Mouse (Mus musculus) forebrain, embryonic 15.5 days (tissue): Measurements from ENCODE around the gene Gpm6b. TPM values are rescaled to one million over a fixed set of nuclear protein-coding genes. Genes with fewer than 3 reads are reported as not detected.
A peak's percentile ranks its signal among the peaks of the same experiment; 100 is the strongest.

Source experiments
- ATAC-seq: fragments of 200-750 bp; cut with Nextera tagmentation; replicated peaks from 2 replicates; pipeline ENCODE4 v1.8.0; 2017; ENCODE audit warnings: mild to moderate bottlenecking, moderate TSS enrichment, moderate library complexity
- H3K27ac ChIP-seq: fragments of 300-500 bp; sonication (generic); replicated peaks from 2 replicates; pipeline ENCODE4 v1.5.1; 2015; ENCODE audit warnings: mild to moderate bottlenecking, inconsistent platforms
- H3K27me3 ChIP-seq: fragments of 300-500 bp; sonication (generic); 2 replicates; pipeline ENCODE4 v1.6.1; 2015; ENCODE audit warnings: inconsistent platforms
- H3K36me3 ChIP-seq: fragments of 300-500 bp; sonication (generic); 2 replicates; pipeline ENCODE4 v1.6.1; 2015; ENCODE audit warnings: mild to moderate bottlenecking, inconsistent platforms
- H3K4me1 ChIP-seq: fragments of 300-500 bp; sonication (generic); 2 replicates; pipeline ENCODE4 v1.6.1; 2015; ENCODE audit warnings: inconsistent platforms
- H3K4me2 ChIP-seq: fragments of 300-500 bp; sonication (generic); replicated peaks from 2 replicates; pipeline ENCODE4 v1.6.1; 2015; ENCODE audit warnings: mild to moderate bottlenecking, inconsistent platforms
- H3K4me3 ChIP-seq: fragments of 300-500 bp; sonication (generic); 2 replicates; pipeline ENCODE4 v1.5.1; 2015; ENCODE audit warnings: mild to moderate bottlenecking, inconsistent platforms
- H3K9ac ChIP-seq: fragments of 300-500 bp; sonication (generic); replicated peaks from 2 replicates; pipeline ENCODE4 v1.6.1; 2015; ENCODE audit warnings: mild to moderate bottlenecking, inconsistent platforms
- H3K9me3 ChIP-seq: fragments of 300-500 bp; sonication (generic); 2 replicates; pipeline ENCODE4 v1.6.1; 2016; ENCODE audit warnings: inconsistent platforms
- WGBS: fragments of 180-500 bp; shearing (Covaris S2); methylation state at CpG from one replicate; pipeline ENCODE4 v1.1.7; 2015; ENCODE audit warnings: mixed read lengths; 5-methylcytosine and 5-hydroxymethylcytosine counted together
- polyA plus RNA-seq: library from polyadenylated mRNA; unstranded; fragments of >200 nt; fragmentation: Nextera tagmentation; extraction: Ambion mirVana; gene quantifications from 2 replicates; pipeline ENCODE4 v1.2.1, GENCODE M21; 2015

Gene Gpm6b
- polyA plus RNA-seq, 1 experiment from 2014 or later: 441 TPM

DNA sequence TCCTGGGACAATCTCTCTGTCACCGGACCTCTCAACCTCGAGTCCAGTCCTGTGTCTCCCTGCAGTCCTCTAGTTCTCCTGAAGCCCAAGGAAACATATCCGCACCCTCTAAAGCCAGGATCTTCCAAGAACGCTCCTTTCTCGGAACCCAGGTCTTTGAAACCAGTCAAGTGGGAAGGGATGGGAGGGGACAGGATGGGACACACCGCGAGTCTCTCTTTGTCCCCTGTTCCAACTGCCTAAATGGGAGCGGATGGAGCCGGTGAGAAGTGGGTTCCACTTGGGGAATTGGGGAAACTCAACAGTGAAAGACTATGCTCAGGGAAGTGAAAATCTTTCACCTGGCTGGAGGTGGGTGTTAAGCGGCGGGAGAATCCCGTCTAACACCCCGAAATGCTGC is 809 bp downstream of the Gpm6b start:
- Histone ChIP-seq H3K27me3 (no peaks in the 10 kb centered on the region), H3K9ac (peak overlapping the region; percentile 74), H3K27ac (peak overlapping the region; percentile 62), H3K4me2 (peak overlapping the region; percentile 63), H3K4me3 (peak overlapping the region; percentile 72), H3K9me3 (no peaks in the 10 kb centered on the region), H3K36me3 (no peaks in the 10 kb centered on the region), H3K4me1 (peaks cover 6% of the 10 kb centered on the region; the same call in 1 of the 2 replicates)
- peak; percentile 30; the same call in 1 of the 2 replicates for ATAC-seq
- 32% methylated on average over 13 of the region's 13 CpGs for WGBS

- no peak overlapping the region for H3K9ac ChIP-seq
- no peak overlapping the region for H3K4me3 ChIP-seq
- no peaks in the 10 kb centered on the region for H3K9me3 ChIP-seq
- H3K36me3 ChIP-seq: no peaks in the 10 kb centered on the region
- peak; percentile 48 for ATAC-seq
- 0 out of 2 replicates have a peak overlapping the region, but pooled peaks have one; percentile 15 for H3K27ac ChIP-seq
- no peaks in the 10 kb centered on the region for H3K27me3 ChIP-seq
- peak overlapping the region; percentile 63 for H3K4me2 ChIP-seq
- 34% methylated on average over 7 of the region's 7 CpGs for WGBS
- peaks cover 6% of the 10 kb centered on the region; the same call in 1 of the 2 replicates for H3K4me1 ChIP-seq
Measured at GRCm38 (mm10) chrX:166240751-166241150, 2.0 kb downstream of the Gpm6b start.

DNA sequence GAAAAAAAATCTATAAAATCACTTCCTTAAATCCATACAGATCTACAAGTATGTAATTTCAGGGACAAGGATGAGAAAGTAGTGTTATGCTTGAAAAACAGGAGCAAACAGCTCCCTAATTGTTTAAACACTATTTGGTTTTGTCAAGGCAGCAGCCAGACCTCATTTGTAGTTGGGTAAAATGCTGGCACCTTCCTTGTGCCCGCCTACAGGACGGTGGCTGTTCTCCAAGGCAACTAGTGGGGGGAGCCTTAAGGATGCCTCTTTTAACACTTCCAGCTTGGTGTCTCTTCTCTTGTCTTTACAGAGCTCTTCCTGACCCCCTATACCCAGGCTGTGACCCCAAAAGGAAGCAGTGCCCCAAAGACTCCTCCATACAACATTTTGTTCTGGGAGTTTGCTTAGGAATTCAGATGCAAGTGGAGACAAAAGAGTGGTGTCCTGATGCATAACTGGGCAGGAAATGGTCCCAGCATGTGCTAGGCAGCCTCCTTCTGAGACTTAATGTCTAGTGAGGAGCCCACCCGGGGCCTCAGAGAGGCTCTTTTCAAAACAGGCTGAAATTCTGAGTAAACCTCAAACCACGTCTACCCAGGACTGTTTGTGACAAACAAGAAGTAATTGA is 4.7 kb downstream of the Gpm6b start:
- Histone ChIP-seq H3K4me1 (peaks cover 6% of the 10 kb centered on the region; the same call in 1 of the 2 replicates), H3K36me3 (no peaks in the 10 kb centered on the region), H3K27ac (no peak overlapping the region), H3K4me2 (no peak overlapping the region), H3K9me3 (no peaks in the 10 kb centered on the region), H3K27me3 (no peaks in the 10 kb centered on the region), H3K9ac (no peak overlapping the region), H3K4me3 (no peak overlapping the region)
- ATAC-seq: no peak
- WGBS: 53% methylated on average over 4 of the region's 4 CpGs

GRCm38 (mm10) chrX:166271489-166271888 is 32.8 kb downstream of the Gpm6b start:
- 19% methylated on average over 1 of the region's 1 CpGs for WGBS
- Histone ChIP-seq H3K9ac (no peak overlapping the region), H3K4me3 (no peak overlapping the region), H3K4me1 (peaks cover 17% of the 10 kb centered on the region), H3K9me3 (no peaks in the 10 kb centered on the region), H3K4me2 (no peak overlapping the region), H3K27me3 (no peaks in the 10 kb centered on the region), H3K27ac (peak overlapping the region; percentile 78), H3K36me3 (no peaks in the 10 kb centered on the region)
- ATAC-seq: peak; percentile 80

- Histone ChIP-seq H3K27me3 (no peaks in the 10 kb centered on the region), H3K36me3 (no peaks in the 10 kb centered on the region), H3K4me3 (no peak overlapping the region), H3K27ac (peak overlapping the region; percentile 78), H3K4me2 (no peak overlapping the region), H3K4me1 (peaks cover 17% of the 10 kb centered on the region), H3K9ac (no peak overlapping the region), H3K9me3 (no peaks in the 10 kb centered on the region)
- ATAC-seq: peak; percentile 40; the same call in 1 of the 2 replicates
- WGBS: 31% methylated on average over 6 of the region's 6 CpGs
Measured at GRCm38 (mm10) chrX:166272646-166273045, 33.9 kb downstream of the Gpm6b start.

GRCm38 (mm10) chrX:166279861-166280260 is 41.1 kb downstream of the Gpm6b start:
- 85% methylated on average over 1 of the region's 1 CpGs for WGBS
- Histone ChIP-seq H3K4me1 (no peaks in the 10 kb centered on the region), H3K27ac (no peak overlapping the region), H3K36me3 (no peaks in the 10 kb centered on the region), H3K9ac (no peak overlapping the region), H3K4me2 (no peak overlapping the region), H3K27me3 (no peaks in the 10 kb centered on the region), H3K9me3 (no peaks in the 10 kb centered on the region), H3K4me3 (no peak overlapping the region)
- no peak for ATAC-seq

DNA sequence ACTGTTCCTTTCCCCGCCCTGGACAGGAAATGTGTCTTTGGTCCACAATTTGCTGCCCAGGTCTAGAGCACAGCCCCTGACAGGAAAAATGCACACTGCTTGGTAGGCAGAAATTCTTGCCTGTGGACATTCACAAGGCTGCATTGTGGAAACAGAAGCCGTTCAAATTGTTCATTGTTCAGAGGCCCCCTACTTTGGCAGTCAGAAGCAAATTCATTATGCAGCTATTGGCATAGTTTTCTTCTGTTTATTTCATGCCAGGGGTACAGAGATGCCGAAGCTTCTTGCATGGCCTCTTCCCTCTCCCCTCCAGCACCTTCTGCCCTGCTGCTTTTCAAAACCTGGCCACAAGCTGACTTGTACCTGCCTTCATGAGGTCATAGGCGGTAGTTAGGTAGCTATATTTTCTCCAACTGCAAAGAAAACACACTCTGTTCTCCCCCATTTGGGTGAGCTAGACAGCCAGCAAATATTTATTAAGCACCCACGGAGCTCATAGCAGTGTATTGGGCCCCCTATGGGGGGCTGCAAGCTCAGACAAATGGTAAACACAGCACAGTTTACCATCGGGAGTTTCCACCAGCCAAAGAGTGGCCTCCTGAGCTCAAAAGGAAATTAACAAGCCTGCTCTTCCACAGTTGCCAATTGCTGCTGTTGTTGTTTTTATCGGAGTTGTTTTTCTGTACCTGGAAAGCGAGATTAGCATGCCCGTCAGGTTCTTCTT is 48.2 kb downstream of the Gpm6b start:
- 36% methylated on average over 9 of the region's 9 CpGs for WGBS
- peak; percentile 71 for ATAC-seq

GRCm38 (mm10) chrX:166291266-166291665 is 52.6 kb downstream of the Gpm6b start:
- ATAC-seq: no peak
- Histone ChIP-seq H3K4me1 (peaks cover 19% of the 10 kb centered on the region), H3K9me3 (no peaks in the 10 kb centered on the region), H3K4me2 (no peak overlapping the region), H3K9ac (no peak overlapping the region), H3K4me3 (no peak overlapping the region), H3K36me3 (no peaks in the 10 kb centered on the region), H3K27me3 (no peaks in the 10 kb centered on the region), H3K27ac (no peak overlapping the region)
- 74% methylated on average over 3 of the region's 3 CpGs for WGBS

More for the DNA sequence above, 48.2 kb downstream of the Gpm6b start:
- peaks cover 24% of the 10 kb centered on the region for H3K4me1 ChIP-seq
- no peak overlapping the region for H3K9ac ChIP-seq
- H3K4me2 ChIP-seq: peak overlapping the region; percentile 8; the same call in 1 of the 2 replicates
- no peak overlapping the region for H3K4me3 ChIP-seq
- peak overlapping the region; percentile 88 for H3K27ac ChIP-seq
- no peaks in the 10 kb centered on the region for H3K9me3 ChIP-seq
- no peaks in the 10 kb centered on the region for H3K27me3 ChIP-seq
- H3K36me3 ChIP-seq: no peaks in the 10 kb centered on the region

- no peak overlapping the region for H3K9ac ChIP-seq
- H3K27me3 ChIP-seq: no peaks in the 10 kb centered on the region
- H3K4me3 ChIP-seq: no peak overlapping the region
- no peaks in the 10 kb centered on the region for H3K36me3 ChIP-seq
- no peaks in the 10 kb centered on the region for H3K9me3 ChIP-seq
- 94% methylated on average over 3 of the region's 3 CpGs for WGBS
- no peak for ATAC-seq
- H3K27ac ChIP-seq: no peak overlapping the region
- H3K4me1 ChIP-seq: no peaks in the 10 kb centered on the region
- H3K4me2 ChIP-seq: no peak overlapping the region
Measured at GRCm38 (mm10) chrX:166293465-166293864, 54.8 kb downstream of the Gpm6b start.

DNA sequence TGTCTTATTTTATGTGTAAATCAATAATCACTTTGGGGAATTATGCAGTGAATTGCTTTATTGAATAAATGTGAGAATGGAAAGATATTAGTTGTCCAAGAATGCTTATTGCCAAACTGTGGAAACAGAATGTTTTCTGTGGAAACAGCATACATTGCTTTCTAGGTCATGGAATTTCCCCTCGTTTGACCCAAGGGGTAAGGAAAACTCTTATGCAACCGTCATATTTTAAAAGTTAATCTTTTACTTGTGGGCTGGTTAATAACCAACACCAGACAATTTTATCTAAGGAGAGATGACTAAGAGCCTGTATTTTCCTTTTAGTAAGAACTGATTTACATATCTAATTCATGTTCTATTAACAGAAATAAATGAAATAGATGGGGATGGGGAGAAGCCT is 64.1 kb downstream of the Gpm6b start:
- Histone ChIP-seq H3K9me3 (no peaks in the 10 kb centered on the region), H3K27me3 (no peaks in the 10 kb centered on the region), H3K36me3 (no peaks in the 10 kb centered on the region), H3K27ac (no peak overlapping the region), H3K9ac (no peak overlapping the region), H3K4me2 (no peak overlapping the region), H3K4me1 (no peaks in the 10 kb centered on the region), H3K4me3 (no peak overlapping the region)
- no peak for ATAC-seq
- 86% methylated on average over 2 of the region's 2 CpGs for WGBS

- H3K4me1 ChIP-seq: no peaks in the 10 kb centered on the region
- no peaks in the 10 kb centered on the region for H3K36me3 ChIP-seq
- H3K27me3 ChIP-seq: no peaks in the 10 kb centered on the region
- H3K4me3 ChIP-seq: no peak overlapping the region
- WGBS: 92% methylated on average over 2 of the region's 2 CpGs
- no peak overlapping the region for H3K9ac ChIP-seq
- H3K27ac ChIP-seq: no peak overlapping the region
- ATAC-seq: no peak
- no peaks in the 10 kb centered on the region for H3K9me3 ChIP-seq
- H3K4me2 ChIP-seq: no peak overlapping the region
Measured at GRCm38 (mm10) chrX:166304355-166304754, 65.6 kb downstream of the Gpm6b start.

- H3K4me3 ChIP-seq: no peak overlapping the region
- no peaks in the 10 kb centered on the region for H3K9me3 ChIP-seq
- H3K4me1 ChIP-seq: no peaks in the 10 kb centered on the region
- H3K27me3 ChIP-seq: no peaks in the 10 kb centered on the region
- H3K9ac ChIP-seq: no peak overlapping the region
- H3K27ac ChIP-seq: peak overlapping the region; percentile 71
- 41% methylated on average over 7 of the region's 7 CpGs for WGBS
- no peak overlapping the region for H3K4me2 ChIP-seq
- no peaks in the 10 kb centered on the region for H3K36me3 ChIP-seq
- peak; percentile 88 for ATAC-seq
Measured at GRCm38 (mm10) chrX:166307437-166308222, 68.9 kb downstream of the Gpm6b start.
